Mouse (Mus musculus) lung, adult 2 months (tissue): ENCODE measurements around the gene Mob3a.

ENCODE experiments used
- CTCF ChIP-seq: fragments of 200-500 bp; IDR thresholded peaks from 2 replicates; pipeline ENCODE4 v1.5.1; 2011; ENCODE audit warnings: mild to moderate bottlenecking, low read length, control low read depth; ENCODE audit not compliant: insufficient read depth
- POLR2A ChIP-seq: fragments of 200-500 bp; IDR thresholded peaks from 2 replicates; pipeline ENCODE4 v1.6.1; 2011; ENCODE audit warnings: low read depth, mild to moderate bottlenecking, control low read depth, low read length, borderline replicate concordance; ENCODE audit errors: extremely low read depth

DNA sequence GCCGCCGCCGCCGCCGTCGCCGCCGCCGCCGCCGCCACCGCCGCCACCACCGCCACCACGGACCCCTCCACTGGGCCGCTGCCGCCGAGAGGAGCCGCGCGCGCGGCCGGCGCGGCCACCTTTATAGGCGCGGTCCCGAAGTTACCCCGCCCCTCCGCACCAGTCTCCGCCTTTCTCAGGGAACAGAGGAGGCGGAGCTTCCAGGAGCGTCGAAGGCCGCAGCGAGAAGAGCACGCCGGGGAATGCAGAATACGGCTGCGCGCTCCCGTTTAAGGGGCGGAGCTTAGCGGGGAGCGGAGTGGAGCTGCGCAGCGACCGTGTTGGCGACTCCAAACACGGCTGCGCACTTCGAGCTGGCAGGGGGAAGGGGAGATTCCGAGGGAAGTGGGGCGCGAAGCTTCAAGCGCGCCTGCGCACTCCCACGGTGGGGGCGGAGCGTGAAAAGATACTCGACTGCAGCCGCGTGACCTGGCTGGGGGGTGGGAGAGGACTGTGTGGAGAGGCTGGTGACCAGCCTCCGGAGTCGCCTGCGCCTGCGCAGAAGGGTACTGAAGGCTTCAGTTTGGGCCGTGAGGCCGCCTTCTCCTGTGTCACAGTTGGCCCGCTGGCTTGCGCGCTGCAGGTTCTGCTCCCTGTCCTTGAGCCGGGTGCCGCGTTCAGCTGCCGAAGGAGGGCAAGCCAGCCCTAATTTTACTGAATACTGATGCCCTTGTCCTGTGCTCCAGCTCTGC lies 25.4 kb downstream of the Mob3a start:
- no peak for TF ChIP-seq CTCF
- peak; percentile 99 for TF ChIP-seq POLR2A
